Mouse (Mus musculus) frontal cortex, postnatal 25 days (tissue): ENCODE data around the gene Muc3.
A peak's percentile ranks its signal among the peaks of the same experiment; 100 is the strongest.
"Not testable (repeated sequence)": the region's sequence is repeated elsewhere in the genome, so short reads cannot be mapped to it uniquely, and the experiment has no call there.

ENCODE experiments used
- DNase-seq, 2 experiments: peaks; one replicate each; pipeline ENCODE4 v3.0.0; 2022; ENCODE audit warnings: low spot score in 2 of 2

Gene Muc3

GRCm38 (mm10) chr5:137122686-137123193 lies 26.4 kb downstream of the Muc3 start:
- peak; percentile 48 to 53 for DNase-seq

- no peak for DNase-seq
Observed at GRCm38 (mm10) chr5:137121280-137121679, 27.8 kb downstream of the Muc3 start.

GRCm38 (mm10) chr5:137118878-137119277 lies 30.2 kb downstream of the Muc3 start:
- no peak for DNase-seq

GRCm38 (mm10) chr5:137117994-137118393 lies 31.1 kb downstream of the Muc3 start:
- DNase-seq, result not testable (repeated sequence)

GRCm38 (mm10) chr5:137116987-137117386 lies 32.1 kb downstream of the Muc3 start:
- DNase-seq, result no peak

GRCm38 (mm10) chr5:137115866-137116847 lies 33.0 kb downstream of the Muc3 start, which contains the start of gene Trim56:
Gene Trim56, minus strand, starts transcription at chr5:137116209.
- DNase-seq, result no peak

GRCm38 (mm10) chr5:137114891-137115561 lies 34.1 kb downstream of the Muc3 start:
- DNase-seq, result no peak

GRCm38 (mm10) chr5:137111542-137112408 lies 37.3 kb downstream of the Muc3 start:
- DNase-seq, result no peak

GRCm38 (mm10) chr5:137110863-137111262 lies 38.3 kb downstream of the Muc3 start:
- no peak for DNase-seq

- no peak for DNase-seq
Observed at GRCm38 (mm10) chr5:137109941-137110593, 39.1 kb downstream of the Muc3 start.

- no peak for DNase-seq
Observed at GRCm38 (mm10) chr5:137108111-137108510, 41.0 kb downstream of the Muc3 start.

- DNase-seq, result no peak
Observed at GRCm38 (mm10) chr5:137107670-137108069, 41.5 kb downstream of the Muc3 start.

- DNase-seq, result peak; percentile 84 to 89
Observed at GRCm38 (mm10) chr5:137107024-137107423, 42.1 kb downstream of the Muc3 start.

GRCm38 (mm10) chr5:137106434-137106833 lies 42.7 kb downstream of the Muc3 start:
- no peak for DNase-seq

- no peak for DNase-seq
Observed at GRCm38 (mm10) chr5:137103969-137104368, 45.2 kb downstream of the Muc3 start.

- peak; percentile 47 to 67 for DNase-seq
Observed at GRCm38 (mm10) chr5:137102575-137103522, 46.3 kb downstream of the Muc3 start.

- DNase-seq, result no peak
Observed at GRCm38 (mm10) chr5:137102078-137102477, 47.0 kb downstream of the Muc3 start.

GRCm38 (mm10) chr5:137100660-137101059 lies 48.5 kb downstream of the Muc3 start:
- DNase-seq, result no peak

GRCm38 (mm10) chr5:137098418-137098817 lies 50.7 kb downstream of the Muc3 start:
- no peak for DNase-seq

- DNase-seq, result no peak
Observed at GRCm38 (mm10) chr5:137096037-137096436, 53.1 kb downstream of the Muc3 start.
